In the genomic region with DNA sequence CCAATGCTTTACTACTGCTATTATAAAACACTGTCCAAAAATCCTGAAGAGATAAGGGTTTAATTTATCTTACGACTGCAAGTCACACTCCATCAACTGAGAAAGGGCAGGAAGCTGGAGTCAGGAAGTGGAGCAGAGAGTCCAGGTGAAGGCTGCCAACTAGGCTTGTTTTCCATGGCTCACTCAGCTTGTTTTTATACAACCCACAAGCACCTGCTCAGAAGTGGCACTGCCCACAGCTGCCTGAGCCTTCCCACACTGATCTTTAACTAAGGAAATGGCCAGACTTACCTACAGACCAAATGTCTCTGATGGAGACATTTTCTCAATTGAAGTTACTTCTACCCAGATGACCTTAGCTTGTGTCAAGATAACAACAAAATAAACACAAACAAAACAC, we compare ENCODE assay signal across 23 mouse cellular contexts. TPM values are rescaled to one million over a fixed set of nuclear protein-coding genes. Genes with fewer than 3 reads are reported as not detected.
DNase-seq lines count a peak whose midpoint lies in the region; ATAC-seq and TF ChIP-seq lines count a peak whose summit lies in the region.
"Had no signal": no experiment of that assay in that cellular context is flagged by ENCODE, and none has a peak within 500 bp of the region (broad histone marks: within the 10 kb centered on the region; RNA-seq: fewer than 3 reads in every experiment).

No protein-coding gene starts in this region.

- H3K27me3 ChIP-seq in forebrain, embryonic 11.5 days (ENCODE audit: control insufficient read depth, insufficient read depth, low read length) = no peaks in the 10 kb centered on the region
- no peaks in the 10 kb centered on the region for H3K27me3 ChIP-seq in midbrain, embryonic 11.5 days (ENCODE audit: control insufficient read depth, insufficient read depth, low read length)

- no peaks in the 10 kb centered on the region for H3K9me3 ChIP-seq in forebrain, embryonic 11.5 days (ENCODE audit: control insufficient read depth, low read length)
- H3K9me3 ChIP-seq in midbrain, embryonic 11.5 days (ENCODE audit: control insufficient read depth, low read length) = no peaks in the 10 kb centered on the region
- H3K9me3 ChIP-seq: G1E had no signal

- no peaks in the 10 kb centered on the region for H3K4me1 ChIP-seq in forebrain, embryonic 11.5 days (replicated peaks; ENCODE audit: control insufficient read depth, insufficient read depth, low read length)
- H3K4me1 ChIP-seq in midbrain, embryonic 11.5 days (ENCODE audit: control insufficient read depth, insufficient read depth, low read length) = no peaks in the 10 kb centered on the region

- DNase-seq in cerebellum, postnatal 25 days = peak; percentile 29 to 36
- no peak for DNase-seq in cerebellum, adult 9-11 months
- DNase-seq in lung, adult 18-20 months = peak; percentile 23 to 54
- DNase-seq in lung, postnatal 4 days = no peak
- peak; percentile 63 for DNase-seq in gastrocnemius, adult 2 months
- peak; percentile 62 to 75 for DNase-seq in kidney, postnatal 25 days
- no peak for DNase-seq in forebrain, embryonic 11.5 days (ENCODE audit: low spot score)
- DNase-seq in midbrain, embryonic 11.5 days (ENCODE audit: low spot score, missing footprints) = no peak
- DNase-seq: midbrain, embryonic 14.5 days; right cerebral cortex, postnatal 4 days had no signal

- peak overlapping the region; percentile 100 for H3K27ac ChIP-seq in gastrocnemius, adult 2 months
- no peak overlapping the region for H3K27ac ChIP-seq in forebrain, embryonic 11.5 days (ENCODE audit: low read depth, low read length)
- H3K27ac ChIP-seq in midbrain, embryonic 11.5 days (ENCODE audit: low read depth, low read length) = no peak overlapping the region
- H3K27ac ChIP-seq: macrophage had no signal

- WGBS in forebrain, embryonic 11.5 days = 89% methylated on average over 1 of the region's 1 CpGs
- 84% methylated on average over 1 of the region's 1 CpGs for WGBS in midbrain, embryonic 11.5 days

- H3K4me2 ChIP-seq in forebrain, embryonic 11.5 days (ENCODE audit: low read depth, low read length, severe bottlenecking) = no peak overlapping the region
- no peak overlapping the region for H3K4me2 ChIP-seq in midbrain, embryonic 11.5 days
- H3K4me2 ChIP-seq: liver, embryonic 11.5 days had no signal

- H3K36me3 ChIP-seq in forebrain, embryonic 11.5 days (ENCODE audit: control insufficient read depth, insufficient read depth, low read length) = no peaks in the 10 kb centered on the region
- H3K36me3 ChIP-seq in midbrain, embryonic 11.5 days (ENCODE audit: control insufficient read depth, insufficient read depth, low read length) = no peaks in the 10 kb centered on the region

- ATAC-seq in forebrain, embryonic 11.5 days (replicated peaks; ENCODE audit: low FRiP score) = no peak
- no peak for ATAC-seq in midbrain, embryonic 11.5 days (ENCODE audit: low FRiP score)
- ATAC-seq: forebrain, embryonic 14.5 days had no signal

- TF ChIP-seq CTCF in gastrocnemius, adult 2 months (IDR thresholded peaks at IDR 0.05) = no peak

- H3K4me3 ChIP-seq in gastrocnemius, adult 2 months = peak overlapping the region; percentile 45
- no peak overlapping the region for H3K4me3 ChIP-seq in forebrain, embryonic 11.5 days (ENCODE audit: low read depth, low read length)
- H3K4me3 ChIP-seq in midbrain, embryonic 11.5 days (ENCODE audit: low read depth, low read length) = no peak overlapping the region

- no peak overlapping the region for H3K9ac ChIP-seq in forebrain, embryonic 11.5 days (ENCODE audit: low read length)
- H3K9ac ChIP-seq in midbrain, embryonic 11.5 days (ENCODE audit: low read length) = no peak overlapping the region

- intact Hi-C loops in gastrocnemius, adult 2 months (cut with DNase I) = no loop called here

RNA-seq across cellular contexts. Expression of gene Herpud2, which starts 11.3 kb away (rescaled TPM):
- 10 to 100 TPM; 41.5 to 50.0 TPM for total RNA-seq in gastrocnemius, adult 2 months (2021)
- 38.1 and 39.6 TPM in 2 replicates for polyA plus RNA-seq in forebrain, embryonic 11.5 days (2014; fragmentation: Nextera tagmentation; extraction: Ambion mirVana)
- polyA plus RNA-seq in midbrain, embryonic 11.5 days (2014; fragmentation: Nextera tagmentation; extraction: Ambion mirVana) = 31.8 and 33.9 TPM in 2 replicates

RNA-seq across cellular contexts. Expression of gene Gm10181, which starts 51.1 kb away (rescaled TPM):
- not detected for total RNA-seq in gastrocnemius, adult 2 months (2021)
- not detected in 2 replicates for polyA plus RNA-seq in forebrain, embryonic 11.5 days (2014; fragmentation: Nextera tagmentation; extraction: Ambion mirVana)
- not detected in 2 replicates for polyA plus RNA-seq in midbrain, embryonic 11.5 days (2014; fragmentation: Nextera tagmentation; extraction: Ambion mirVana)
- total RNA-seq: common myeloid progenitor, adult 5-6 weeks; G1E; heart, postnatal 14 days; layer of hippocampus, adult 18-20 months had no signal
- polyA plus RNA-seq: brain, embryonic 14.5 days; embryonic facial prominence, embryonic 14.5 days; forebrain, embryonic 14.5 days; G1E; gonadal fat pad, adult 2 months; liver, embryonic 11.5 days; macrophage; midbrain, embryonic 14.5 days; neural tube, embryonic 11.5 days; stomach, embryonic 14.5 days; thymus, postnatal 0 days had no signal

Comparison
In these comparisons a context has a peak if more than half of its experiments do, and no peak if none do; other contexts are left out.
1. DNase-seq: peak in cerebellum, postnatal 25 days (2 of 2), lung, adult 18-20 months (2 of 2), gastrocnemius, adult 2 months (single experiment) and kidney, postnatal 25 days (2 of 2); none in cerebellum, adult 9-11 months (single experiment), lung, postnatal 4 days (0 of 2), forebrain, embryonic 11.5 days (single experiment) and midbrain, embryonic 11.5 days (single experiment).